Mouse (Mus musculus): Measurements from ENCODE around the gene Lrig2. TPM values are rescaled to one million over a fixed set of nuclear protein-coding genes. Genes with fewer than 3 reads are reported as not detected.
"Not testable (repeated sequence)": the region's sequence is repeated elsewhere in the genome, so short reads cannot be mapped to it uniquely, and the experiment has no call there.

Lrig2 gene
- polyA plus RNA-seq, 1 experiment from 2014 or later, result 36.8 TPM

DNA sequence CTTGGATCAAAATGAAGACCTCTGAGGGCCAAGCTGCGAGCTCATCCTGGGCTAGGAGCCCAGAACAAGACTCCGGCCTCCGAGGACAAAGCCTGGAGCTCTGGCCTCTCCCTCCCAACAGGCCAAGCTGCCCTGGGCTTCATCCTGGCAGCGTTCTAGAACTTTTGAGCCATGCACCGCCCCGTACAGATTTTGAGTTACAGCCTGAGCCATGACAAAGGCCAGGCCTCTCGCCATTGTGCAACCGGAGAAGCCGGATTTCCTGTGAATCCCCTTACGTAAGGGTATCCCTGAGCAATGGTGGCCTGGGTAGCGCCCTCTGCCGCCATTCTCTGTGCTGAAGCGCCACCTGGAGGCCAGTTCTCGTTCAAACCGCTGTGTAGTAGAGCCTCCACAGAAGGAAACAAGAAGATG lies 69.8 kb downstream of the Lrig2 start:
- Histone ChIP-seq H3K4me1 (peaks cover 10% of the 10 kb centered on the region), H3K4me3 (peak overlapping the region; percentile 15), H3K36me3 (replicated peaks) (no peaks in the 10 kb centered on the region), H3K27me3 (replicated peaks) (no peaks in the 10 kb centered on the region), H3K9ac (peak overlapping the region; percentile 27; the same call in 1 of the 2 replicates), H3K4me2 (peak overlapping the region; percentile 41), H3K27ac (peak overlapping the region; percentile 40), H3K9me3 (no peaks in the 10 kb centered on the region)
- ATAC-seq (replicated peaks), result peak; percentile 98
- 15% methylated on average over 15 of the region's 15 CpGs for WGBS

DNA sequence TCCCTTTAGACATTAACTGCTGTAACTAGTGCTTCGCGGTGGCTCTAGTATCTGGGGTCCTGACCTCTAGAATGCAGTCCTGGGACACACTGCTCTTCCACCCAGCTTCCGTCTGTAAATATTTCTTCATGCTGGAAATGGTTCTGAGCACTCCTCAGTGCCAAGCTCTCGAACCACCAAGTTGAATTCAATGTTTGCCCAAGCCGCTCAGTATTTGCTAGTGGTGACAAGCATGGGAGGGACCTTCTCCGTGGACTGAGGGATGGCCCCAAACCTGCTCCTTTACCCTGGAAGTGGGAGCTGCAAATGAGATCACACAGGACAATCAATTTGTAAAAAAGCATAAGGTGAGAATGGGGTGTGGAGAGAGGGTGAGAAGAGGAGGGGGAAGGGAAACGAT lies 70.3 kb downstream of the Lrig2 start:
- Histone ChIP-seq H3K4me1 (peaks cover 10% of the 10 kb centered on the region), H3K27ac (peak overlapping the region; percentile 40), H3K27me3 (replicated peaks) (no peaks in the 10 kb centered on the region), H3K4me3 (peak overlapping the region; percentile 15; the same call in 1 of the 2 replicates), H3K4me2 (peak overlapping the region; percentile 41), H3K9ac (peak overlapping the region; percentile 27; the same call in 1 of the 2 replicates), H3K36me3 (replicated peaks) (no peaks in the 10 kb centered on the region), H3K9me3 (no peaks in the 10 kb centered on the region)
- 86% methylated on average over 7 of the region's 7 CpGs for WGBS
- no peak; the same call in 1 of the 2 replicates for ATAC-seq (replicated peaks)

DNA sequence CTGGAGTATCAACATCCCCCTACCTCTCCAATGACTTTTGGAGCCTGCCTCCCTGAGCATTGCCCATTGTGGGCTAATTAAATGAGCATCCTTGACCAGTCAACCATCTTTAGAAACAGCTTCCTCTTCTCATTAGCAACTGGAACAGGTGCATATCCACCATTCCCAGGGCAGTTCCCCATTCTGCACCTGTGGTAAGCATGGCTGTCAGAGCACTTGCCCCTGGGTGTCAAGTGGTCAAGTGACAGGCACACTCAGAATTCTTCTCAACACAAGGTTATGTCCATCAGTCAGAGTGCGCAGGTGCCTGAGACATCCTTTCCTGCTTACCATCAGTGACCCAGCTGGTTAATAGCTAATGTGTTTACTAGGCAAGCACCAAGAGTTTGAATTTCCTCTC lies 72.9 kb downstream of the Lrig2 start:
- Histone ChIP-seq H3K27ac (no peak overlapping the region), H3K4me3 (no peak overlapping the region), H3K9ac (no peak overlapping the region), H3K4me1 (peaks cover 13% of the 10 kb centered on the region), H3K9me3 (no peaks in the 10 kb centered on the region), H3K4me2 (no peak overlapping the region), H3K36me3 (replicated peaks) (no peaks in the 10 kb centered on the region), H3K27me3 (replicated peaks) (no peaks in the 10 kb centered on the region)
- no peak for ATAC-seq (replicated peaks)
- 100% methylated on average over 1 of the region's 1 CpGs for WGBS

DNA sequence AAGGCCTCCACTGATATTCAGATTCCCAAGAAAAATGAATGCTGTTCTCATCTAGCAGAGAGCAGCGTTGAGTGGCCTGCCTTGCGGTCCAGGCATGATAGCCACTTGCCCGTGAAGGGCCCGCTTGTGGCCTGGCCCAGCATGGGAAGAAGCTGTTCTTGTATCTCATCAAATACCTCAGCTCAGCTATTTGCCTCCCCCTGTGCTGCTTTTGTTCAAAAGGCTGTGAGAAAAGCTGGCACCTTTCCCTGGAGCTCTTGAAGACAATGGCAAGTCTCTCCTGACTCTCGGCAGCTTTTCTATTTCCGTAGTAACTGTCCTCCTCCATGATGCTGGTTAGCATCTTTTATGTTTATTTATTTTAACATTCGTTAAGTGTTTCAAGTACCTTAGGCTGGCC lies 74.1 kb downstream of the Lrig2 start:
- 41% methylated on average over 7 of the region's 7 CpGs for WGBS
- H3K9me3 ChIP-seq, result no peaks in the 10 kb centered on the region
- no peak overlapping the region for H3K4me3 ChIP-seq
- no peaks in the 10 kb centered on the region for H3K36me3 ChIP-seq (replicated peaks)
- no peak overlapping the region for H3K27ac ChIP-seq
- H3K9ac ChIP-seq, result no peak overlapping the region
- no peaks in the 10 kb centered on the region for H3K27me3 ChIP-seq (replicated peaks)
- H3K4me1 ChIP-seq, result peaks cover 13% of the 10 kb centered on the region
- no peak for ATAC-seq (replicated peaks)
- no peak overlapping the region for H3K4me2 ChIP-seq

GRCm38 (mm10) chr3:104435947-104436346 lies 75.8 kb downstream of the Lrig2 start:
- Histone ChIP-seq H3K27ac (no peak overlapping the region), H3K9ac (no peak overlapping the region)
- 97% methylated on average over 3 of the region's 3 CpGs for WGBS

DNA sequence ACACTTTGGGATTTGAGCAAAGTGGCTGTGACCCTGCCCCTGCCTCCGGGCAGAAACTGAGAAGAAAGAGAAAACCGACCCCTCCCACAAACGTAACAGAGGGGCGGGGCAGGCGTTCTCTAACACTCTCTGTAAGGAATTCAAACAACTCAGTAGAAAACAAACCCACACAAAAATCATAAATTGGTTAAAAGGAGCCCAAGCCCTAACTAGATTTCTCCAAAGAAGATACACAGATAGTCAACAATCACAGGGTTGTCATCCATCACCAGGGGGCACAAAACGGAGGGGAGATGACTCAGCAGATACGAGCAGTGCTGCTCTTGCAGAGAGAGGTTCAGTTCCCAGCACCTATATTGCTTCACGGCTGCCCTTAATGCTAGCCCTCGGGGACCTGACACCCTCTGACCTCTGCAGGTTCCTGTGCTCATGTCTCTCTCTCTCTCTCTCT lies 77.4 kb downstream of the Lrig2 start:
- 5% methylated on average over 9 of the region's 9 CpGs for WGBS
- H3K36me3 ChIP-seq (replicated peaks), result no peaks in the 10 kb centered on the region
- no peaks in the 10 kb centered on the region for H3K27me3 ChIP-seq (replicated peaks)
- ATAC-seq (replicated peaks), result no peak
- no peak overlapping the region for H3K27ac ChIP-seq
- H3K9me3 ChIP-seq, result no peaks in the 10 kb centered on the region
- H3K4me2 ChIP-seq, result peak overlapping the region; percentile 39
- H3K4me3 ChIP-seq, result peak overlapping the region; percentile 19
- H3K4me1 ChIP-seq, result peaks cover 3% of the 10 kb centered on the region; the same call in 1 of the 2 replicates
- no peak overlapping the region for H3K9ac ChIP-seq

More at GRCm38 (mm10) chr3:104435947-104436346, 75.8 kb downstream of the Lrig2 start:
- no peaks in the 10 kb centered on the region for H3K27me3 ChIP-seq (replicated peaks)
- no peak overlapping the region for H3K4me2 ChIP-seq
- ATAC-seq (replicated peaks), result no peak
- H3K4me1 ChIP-seq, result peaks cover 3% of the 10 kb centered on the region; the same call in 1 of the 2 replicates
- no peak overlapping the region for H3K4me3 ChIP-seq
- no peaks in the 10 kb centered on the region for H3K9me3 ChIP-seq
- no peaks in the 10 kb centered on the region for H3K36me3 ChIP-seq (replicated peaks)

DNA sequence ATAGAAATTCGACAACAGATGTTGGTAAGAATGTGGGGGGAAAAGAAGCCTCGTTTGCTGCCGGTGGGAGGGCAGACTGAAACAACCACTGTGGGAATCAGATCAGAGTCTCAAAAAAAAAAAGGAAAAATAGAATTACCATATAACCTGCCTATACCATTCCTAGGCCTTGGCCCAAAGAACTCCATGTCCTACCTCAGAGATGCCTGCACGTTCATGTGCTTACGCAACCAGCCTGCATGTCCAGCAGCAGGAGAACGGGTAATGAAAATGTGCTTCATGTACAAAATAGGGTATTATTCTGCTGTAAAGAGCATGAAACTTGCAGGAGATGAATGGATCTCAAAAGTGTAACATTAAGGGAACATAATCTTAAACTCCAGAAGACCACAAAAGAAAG lies 79.1 kb downstream of the Lrig2 start:
- H3K36me3 ChIP-seq (replicated peaks), result no peaks in the 10 kb centered on the region
- H3K4me3 ChIP-seq, result no peak overlapping the region
- H3K4me2 ChIP-seq, result no peak overlapping the region
- H3K27me3 ChIP-seq (replicated peaks), result no peaks in the 10 kb centered on the region
- no peak for ATAC-seq (replicated peaks)
- no peak overlapping the region for H3K27ac ChIP-seq
- H3K9ac ChIP-seq, result no peak overlapping the region
- 80% methylated on average over 6 of the region's 6 CpGs for WGBS
- peaks cover 3% of the 10 kb centered on the region; the same call in 1 of the 2 replicates for H3K4me1 ChIP-seq
- no peaks in the 10 kb centered on the region for H3K9me3 ChIP-seq

GRCm38 (mm10) chr3:104431848-104432159 lies 79.9 kb downstream of the Lrig2 start:
- peaks cover 3% of the 10 kb centered on the region; the same call in 1 of the 2 replicates for H3K4me1 ChIP-seq
- no peaks in the 10 kb centered on the region for H3K36me3 ChIP-seq (replicated peaks)
- no peak overlapping the region for H3K4me2 ChIP-seq
- 37% methylated on average over 10 of the region's 10 CpGs for WGBS
- H3K9ac ChIP-seq, result no peak overlapping the region
- no peaks in the 10 kb centered on the region for H3K9me3 ChIP-seq
- H3K27me3 ChIP-seq (replicated peaks), result no peaks in the 10 kb centered on the region
- H3K27ac ChIP-seq, result no peak overlapping the region
- H3K4me3 ChIP-seq, result no peak overlapping the region
- ATAC-seq (replicated peaks), result no peak

GRCm38 (mm10) chr3:104431156-104431847 lies 80.4 kb downstream of the Lrig2 start:
- H3K4me2 ChIP-seq, result no peak overlapping the region
- peaks cover 3% of the 10 kb centered on the region; the same call in 1 of the 2 replicates for H3K4me1 ChIP-seq
- no peak overlapping the region for H3K27ac ChIP-seq
- no peaks in the 10 kb centered on the region for H3K27me3 ChIP-seq (replicated peaks)
- ATAC-seq (replicated peaks), result no peak
- 31% methylated on average over 12 of the region's 14 CpGs for WGBS
- no peak overlapping the region for H3K4me3 ChIP-seq
- no peaks in the 10 kb centered on the region for H3K9me3 ChIP-seq
- no peak overlapping the region for H3K9ac ChIP-seq
- H3K36me3 ChIP-seq (replicated peaks), result no peaks in the 10 kb centered on the region

- not testable (repeated sequence) for H3K9me3 ChIP-seq; H3K4me2 ChIP-seq; H3K4me3 ChIP-seq; H3K27me3 ChIP-seq (replicated peaks); ATAC-seq (replicated peaks); H3K9ac ChIP-seq; H3K4me1 ChIP-seq; H3K27ac ChIP-seq; H3K36me3 ChIP-seq (replicated peaks)
- 100% methylated on average over 2 of the region's 2 CpGs for WGBS
These were observed 84.4 kb downstream of the Lrig2 start for GRCm38 (mm10) chr3:104427354-104427753.

DNA sequence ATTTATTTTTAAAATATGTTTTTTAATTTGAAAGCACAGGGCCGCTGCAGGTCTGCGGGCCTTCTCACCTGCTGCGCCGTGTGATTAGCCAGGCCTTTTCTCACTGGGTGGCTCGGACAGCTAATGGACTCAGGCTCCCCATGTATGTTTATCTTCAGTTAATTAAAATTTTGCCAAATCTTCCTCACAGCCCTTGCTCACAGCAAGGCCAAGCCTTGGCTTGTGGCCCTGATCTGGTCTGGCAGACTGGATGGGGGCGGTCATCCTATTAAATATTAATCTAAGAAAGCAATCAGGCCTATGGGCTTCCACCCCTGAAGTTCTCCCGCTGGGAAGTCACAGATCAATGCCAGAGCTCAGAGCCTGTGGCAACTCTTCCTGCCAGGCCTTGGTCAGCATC lies 87.4 kb downstream of the Lrig2 start:
- Histone ChIP-seq H3K27me3 (replicated peaks) (no peaks in the 10 kb centered on the region), H3K27ac (0 out of 2 replicates have a peak overlapping the region, but pooled peaks have one; percentile 10), H3K9me3 (no peaks in the 10 kb centered on the region), H3K9ac (no peak overlapping the region), H3K4me3 (no peak overlapping the region), H3K36me3 (replicated peaks) (no peaks in the 10 kb centered on the region), H3K4me2 (no peak overlapping the region), H3K4me1 (peaks cover 7% of the 10 kb centered on the region)
- 62% methylated on average over 7 of the region's 7 CpGs for WGBS
- ATAC-seq (replicated peaks), result peak; percentile 56; the same call in 1 of the 2 replicates

DNA sequence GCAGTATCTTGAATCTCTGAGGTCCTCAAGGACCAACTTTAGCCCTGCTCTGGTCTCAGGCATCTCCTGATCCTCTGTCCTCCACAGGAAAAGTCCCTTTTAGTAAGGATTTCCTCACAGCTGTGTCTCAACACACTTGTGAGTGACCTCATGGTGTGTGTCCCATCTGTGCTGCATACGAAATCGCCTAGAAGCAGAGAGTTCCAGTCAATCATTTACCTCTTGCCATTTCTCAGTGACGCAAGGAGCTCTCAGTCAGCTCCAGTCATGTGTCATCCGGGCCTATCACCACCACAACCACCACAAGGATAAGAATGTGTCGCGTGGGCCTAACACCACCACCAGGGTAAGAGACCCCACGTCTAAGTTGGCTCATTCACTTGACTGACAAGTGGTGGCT lies 90.8 kb downstream of the Lrig2 start:
- 89% methylated on average over 7 of the region's 7 CpGs for WGBS
- Histone ChIP-seq H3K9ac (no peak overlapping the region), H3K36me3 (replicated peaks) (no peaks in the 10 kb centered on the region), H3K27ac (no peak overlapping the region), H3K4me3 (no peak overlapping the region), H3K9me3 (no peaks in the 10 kb centered on the region), H3K4me1 (peaks cover 7% of the 10 kb centered on the region), H3K4me2 (no peak overlapping the region), H3K27me3 (replicated peaks) (no peaks in the 10 kb centered on the region)
- no peak for ATAC-seq (replicated peaks)

GRCm38 (mm10) chr3:104419990-104420389 lies 91.7 kb downstream of the Lrig2 start:
- H3K9me3 ChIP-seq, result no peaks in the 10 kb centered on the region
- no peak overlapping the region for H3K27ac ChIP-seq
- H3K4me1 ChIP-seq, result peaks cover 7% of the 10 kb centered on the region
- H3K36me3 ChIP-seq (replicated peaks), result no peaks in the 10 kb centered on the region
- H3K27me3 ChIP-seq (replicated peaks), result no peaks in the 10 kb centered on the region
- WGBS, result 91% methylated on average over 4 of the region's 4 CpGs
- H3K4me3 ChIP-seq, result no peak overlapping the region
- H3K9ac ChIP-seq, result no peak overlapping the region
- ATAC-seq (replicated peaks), result no peak
- H3K4me2 ChIP-seq, result no peak overlapping the region

Data from midbrain, embryonic 15.5 days (tissue).